In the genomic region with DNA sequence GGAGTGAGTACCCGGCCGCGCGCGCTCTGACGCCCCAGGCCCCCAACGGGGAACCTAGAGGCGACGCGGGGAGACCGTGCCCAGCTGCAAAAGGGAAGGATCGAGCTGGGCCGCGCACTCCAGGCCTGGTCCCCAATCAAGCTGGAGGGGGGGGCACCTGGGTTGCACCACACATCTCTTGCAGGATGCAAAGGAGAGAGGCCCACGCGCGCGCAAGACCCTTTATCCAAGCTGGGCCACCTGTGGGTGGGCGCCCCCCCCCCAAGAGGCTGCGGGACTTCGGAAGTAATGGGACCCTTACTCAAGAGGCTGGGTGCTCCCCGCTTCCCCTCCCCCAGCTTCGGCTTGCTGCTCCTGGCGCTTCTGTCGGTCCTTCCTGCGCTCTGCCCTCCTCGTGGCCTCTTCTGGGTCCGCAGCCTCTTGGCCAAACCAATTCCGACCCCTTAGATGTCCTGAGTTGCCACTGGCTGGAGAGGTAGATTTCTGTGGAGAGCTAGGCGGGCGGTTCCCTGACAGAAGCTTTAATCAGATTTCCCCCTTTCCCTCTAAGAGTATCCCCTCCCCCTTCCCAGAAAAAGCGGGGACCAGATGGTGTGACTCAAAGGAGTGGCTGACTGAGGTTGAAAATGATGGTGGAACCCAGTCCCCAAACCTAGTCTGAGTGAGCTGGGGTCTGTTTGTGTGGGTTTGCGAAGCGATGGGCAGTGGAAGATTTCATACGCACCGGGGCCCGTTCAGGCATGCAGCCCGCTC, we compare ENCODE assay signal across 1 mouse cellular context.
TF ChIP-seq lines count a peak whose summit lies in the region.

No protein-coding gene starts in this region.

TF ChIP-seq in ES-E14, 5 proteins besides CTCF, POLR2A, EP300 and RAD21:
- TF ChIP-seq MAFK (IDR thresholded peaks at IDR 0.05; ENCODE audit: insufficient read depth, low read depth, low read length) = no peak
- no peak for TF ChIP-seq ZC3H11A (IDR thresholded peaks at IDR 0.05; ENCODE audit: borderline replicate concordance, low read depth, low read length)
- no peak for TF ChIP-seq HCFC1 (IDR thresholded peaks at IDR 0.05; ENCODE audit: borderline replicate concordance, insufficient read depth, low read length)
- TF ChIP-seq CHD2 (IDR thresholded peaks at IDR 0.05; ENCODE audit: low read depth, low read length) = no peak
- no peak for TF ChIP-seq ZNF384 (IDR thresholded peaks at IDR 0.05; ENCODE audit: low read depth, low read length)
